Mouse (Mus musculus): Measurements from ENCODE around the gene Nudt5. TPM values are rescaled to one million over a fixed set of nuclear protein-coding genes. Genes with fewer than 3 reads are reported as not detected.
"Not testable (repeated sequence)": the region's sequence is repeated elsewhere in the genome, so short reads cannot be mapped to it uniquely, and the experiment has no call there.

Nudt5 gene
- 12.9 to 17.9 TPM (median 14.7 TPM) in 3 replicates for total RNA-seq (2017)

- peak; percentile 98 for ATAC-seq (replicated peaks; ENCODE audit: insufficient number of reproducible peaks, low FRiP score, low TSS enrichment, poor library complexity, severe bottlenecking)
Observed at GRCm38 (mm10) chr2:5844873-5845631, at the start of gene Nudt5, which contains the start of gene Cdc123. Gene Nudt5 (plus strand): TSS chr2:5845019. Gene Cdc123 (minus strand): TSS chr2:5845164.

DNA sequence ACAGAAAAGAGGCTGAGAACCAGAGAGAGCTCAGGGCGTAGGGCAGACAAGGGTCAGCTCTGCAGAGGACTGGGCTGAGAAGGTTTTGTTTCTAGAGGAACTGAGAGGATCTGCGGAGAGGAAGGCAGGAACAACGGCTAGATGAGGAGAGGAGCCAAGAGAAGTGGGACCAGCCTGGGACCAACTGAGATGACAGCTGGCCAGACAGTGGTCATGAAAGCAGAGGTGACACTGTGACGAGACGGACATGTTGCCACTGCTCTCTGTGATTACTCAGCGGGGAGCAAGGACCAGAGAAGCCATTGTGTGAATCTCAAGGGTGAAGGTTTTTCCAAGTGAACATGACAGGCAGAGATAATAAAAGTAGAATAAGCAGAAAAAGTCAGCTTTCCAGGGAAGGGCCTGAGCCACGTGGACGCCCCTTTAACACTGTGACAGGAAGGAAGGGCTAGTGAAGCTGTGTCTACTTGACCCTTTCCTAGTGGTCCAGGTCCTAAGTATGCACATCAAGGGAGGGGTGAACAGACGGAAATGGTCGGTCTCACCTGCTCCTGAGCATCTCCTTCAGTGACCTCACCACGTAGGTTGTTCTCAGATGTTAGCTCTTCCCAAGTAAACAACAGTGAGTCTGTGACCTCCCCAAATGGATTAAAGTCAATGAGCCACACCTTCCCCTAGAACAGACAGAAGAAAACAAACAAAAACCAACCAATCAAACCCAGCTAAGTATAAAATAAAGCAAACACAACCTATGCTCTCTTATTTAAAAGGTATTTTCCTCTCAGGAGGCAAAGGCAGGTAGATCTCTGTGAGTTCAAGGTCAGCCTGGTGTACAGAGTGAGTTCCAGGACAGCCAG, 46.8 kb upstream of the Nudt5 start:
- no peak for ATAC-seq (replicated peaks; ENCODE audit: insufficient number of reproducible peaks, low FRiP score, low TSS enrichment, poor library complexity, severe bottlenecking)

DNA sequence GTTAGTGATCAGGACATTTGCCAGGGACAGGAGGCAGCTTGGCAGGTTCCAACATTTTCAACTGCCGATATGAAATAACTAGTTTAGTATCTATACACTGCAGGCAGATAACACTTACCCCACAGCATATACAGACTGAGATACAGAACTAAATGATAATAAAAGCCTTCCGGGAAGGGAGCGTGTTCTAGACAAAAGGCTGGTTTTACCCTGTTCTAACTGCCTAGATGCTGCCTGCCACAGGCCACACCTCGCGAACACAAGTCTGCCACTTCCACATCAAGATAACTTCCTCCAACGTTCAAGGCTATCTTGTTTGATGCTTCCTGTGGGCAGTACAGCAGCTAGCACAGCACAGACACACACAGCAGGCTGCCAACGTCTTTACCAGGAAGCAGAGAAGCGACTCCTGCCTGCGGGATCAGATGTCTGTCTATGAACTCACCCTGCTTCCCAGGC, 43.6 kb upstream of the Nudt5 start:
- peak; percentile 84 for ATAC-seq (replicated peaks; ENCODE audit: insufficient number of reproducible peaks, low FRiP score, low TSS enrichment, poor library complexity, severe bottlenecking)

- ATAC-seq (replicated peaks; ENCODE audit: insufficient number of reproducible peaks, low FRiP score, low TSS enrichment, poor library complexity, severe bottlenecking): no peak
Observed at GRCm38 (mm10) chr2:5801927-5802590, 42.8 kb upstream of the Nudt5 start.

DNA sequence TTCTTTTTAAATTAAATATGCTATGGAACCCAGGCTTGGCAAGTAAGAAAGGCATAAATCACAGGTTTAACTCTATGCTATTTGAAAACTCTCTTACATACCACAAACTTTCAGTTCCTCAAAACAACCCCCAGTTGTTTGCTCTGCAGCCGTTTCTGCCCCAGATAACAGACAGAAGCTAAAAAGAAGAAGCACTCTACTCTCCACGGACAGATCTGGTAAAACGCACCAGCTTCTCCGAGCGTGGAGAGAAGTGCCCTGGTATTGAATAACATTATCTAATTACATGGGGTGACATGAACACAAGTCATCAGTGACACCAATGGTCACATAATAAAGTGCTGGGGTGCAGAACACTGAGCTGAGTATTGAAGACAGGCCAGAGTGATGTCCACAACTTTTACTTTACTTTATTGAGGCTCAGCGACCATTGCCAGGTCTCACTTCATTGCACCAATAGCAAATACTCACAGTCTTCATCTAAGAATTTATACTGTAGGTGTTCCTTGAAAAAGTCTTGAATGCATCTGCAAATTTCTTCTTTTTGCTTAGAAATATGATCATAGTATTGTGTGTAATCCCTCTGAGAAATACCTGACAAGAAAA, 40.3 kb upstream of the Nudt5 start:
- peak; percentile 70 for ATAC-seq (replicated peaks; ENCODE audit: insufficient number of reproducible peaks, low FRiP score, low TSS enrichment, poor library complexity, severe bottlenecking)

- ATAC-seq (replicated peaks; ENCODE audit: insufficient number of reproducible peaks, low FRiP score, low TSS enrichment, poor library complexity, severe bottlenecking): no peak
Observed at GRCm38 (mm10) chr2:5805228-5805627, 39.6 kb upstream of the Nudt5 start.

GRCm38 (mm10) chr2:5806201-5806600, 38.6 kb upstream of the Nudt5 start:
- not testable (repeated sequence) for ATAC-seq (replicated peaks; ENCODE audit: insufficient number of reproducible peaks, low FRiP score, low TSS enrichment, poor library complexity, severe bottlenecking)

- no peak for ATAC-seq (replicated peaks; ENCODE audit: insufficient number of reproducible peaks, low FRiP score, low TSS enrichment, poor library complexity, severe bottlenecking)
Observed at GRCm38 (mm10) chr2:5810036-5810718, 34.6 kb upstream of the Nudt5 start.

DNA sequence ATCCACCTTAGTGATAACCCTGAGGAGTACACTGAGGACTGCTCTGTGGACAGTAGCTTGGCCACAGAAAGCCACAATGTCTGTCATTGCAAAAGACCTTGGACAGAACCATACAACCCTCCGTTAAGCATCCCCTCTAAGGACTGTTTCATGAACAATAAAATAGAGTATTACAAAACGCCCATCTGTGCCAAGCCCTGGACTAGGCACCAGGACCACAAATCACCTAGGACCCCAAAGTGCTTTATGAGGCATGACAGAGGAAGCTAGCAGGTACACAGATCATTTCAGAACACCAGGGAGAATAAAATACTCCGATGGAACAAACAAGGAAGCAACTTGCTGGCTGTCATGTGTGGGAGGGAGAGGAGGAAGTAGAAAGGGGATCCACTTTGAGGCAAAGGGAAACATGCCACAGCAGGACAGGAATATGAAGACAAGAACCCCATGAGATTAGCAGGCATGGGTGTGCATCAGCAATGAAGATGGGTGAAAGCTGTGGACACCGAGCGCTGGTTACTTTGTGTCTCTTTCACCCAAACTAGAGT, 33.5 kb upstream of the Nudt5 start:
- ATAC-seq (replicated peaks; ENCODE audit: insufficient number of reproducible peaks, low FRiP score, low TSS enrichment, poor library complexity, severe bottlenecking): peak; percentile 63; the same call in 1 of the 2 replicates

DNA sequence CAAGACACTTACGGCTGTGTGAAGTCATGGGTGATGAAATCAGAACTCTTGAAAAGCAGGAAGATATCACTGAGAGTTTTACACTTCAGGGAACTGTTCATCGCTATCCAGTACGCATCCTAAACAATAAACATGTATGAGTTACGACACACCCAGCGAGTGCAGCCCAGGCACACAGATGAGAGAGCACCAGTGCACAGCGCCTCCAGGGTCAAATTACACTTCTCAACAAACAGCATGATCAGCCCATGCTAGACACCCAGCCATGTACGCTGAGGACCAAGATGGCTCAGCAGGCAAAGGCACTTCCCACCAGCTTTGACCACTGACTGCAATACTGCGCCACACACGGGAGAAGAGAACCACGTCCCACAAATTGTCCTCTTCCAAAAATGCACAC, 23.6 kb upstream of the Nudt5 start:
- ATAC-seq (replicated peaks; ENCODE audit: insufficient number of reproducible peaks, low FRiP score, low TSS enrichment, poor library complexity, severe bottlenecking): no peak

DNA sequence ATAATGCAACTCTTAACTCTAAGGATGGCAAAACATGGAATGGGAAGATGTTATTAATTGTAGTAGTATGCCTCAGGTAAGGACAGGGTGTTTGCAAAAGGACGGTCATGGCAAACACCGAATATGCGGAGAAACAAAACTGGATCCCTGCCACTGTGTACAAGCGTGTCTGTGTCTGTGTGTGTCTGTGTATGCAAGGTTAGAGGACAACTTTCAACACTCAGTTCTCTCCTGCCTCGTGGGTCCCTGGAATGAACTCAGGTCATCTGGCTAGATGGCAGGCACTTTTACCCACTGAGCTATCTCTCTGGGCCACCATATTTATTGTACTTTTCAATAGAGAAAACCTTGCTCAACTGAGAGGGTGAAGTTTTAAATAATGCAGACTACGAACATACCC, 22.4 kb upstream of the Nudt5 start:
- no peak for ATAC-seq (replicated peaks; ENCODE audit: insufficient number of reproducible peaks, low FRiP score, low TSS enrichment, poor library complexity, severe bottlenecking)

DNA sequence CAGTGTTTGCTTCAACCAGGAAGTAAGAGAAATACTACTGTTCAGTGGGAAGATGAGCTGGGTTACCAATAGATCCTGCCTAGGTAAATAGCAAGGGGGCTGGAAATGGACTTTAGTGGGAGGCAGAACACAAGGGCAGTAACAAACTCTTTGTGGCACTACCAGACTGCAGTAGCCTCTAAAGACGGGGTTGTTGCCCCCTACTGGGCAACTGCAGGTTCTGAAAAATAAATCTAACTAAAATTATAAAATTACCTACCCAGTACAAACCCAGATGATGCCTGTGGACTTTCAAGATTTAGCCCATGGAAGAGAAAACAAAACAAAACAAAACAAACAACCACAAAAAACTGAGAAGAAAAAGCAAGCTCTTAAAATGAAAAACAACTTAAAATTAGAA, 20.6 kb upstream of the Nudt5 start:
- 0 out of 2 replicates have a peak, but pooled peaks have one; percentile 49 for ATAC-seq (replicated peaks; ENCODE audit: insufficient number of reproducible peaks, low FRiP score, low TSS enrichment, poor library complexity, severe bottlenecking)

GRCm38 (mm10) chr2:5824685-5825084, 20.1 kb upstream of the Nudt5 start:
- ATAC-seq (replicated peaks; ENCODE audit: insufficient number of reproducible peaks, low FRiP score, low TSS enrichment, poor library complexity, severe bottlenecking): peak; percentile 76; the same call in 1 of the 2 replicates

DNA sequence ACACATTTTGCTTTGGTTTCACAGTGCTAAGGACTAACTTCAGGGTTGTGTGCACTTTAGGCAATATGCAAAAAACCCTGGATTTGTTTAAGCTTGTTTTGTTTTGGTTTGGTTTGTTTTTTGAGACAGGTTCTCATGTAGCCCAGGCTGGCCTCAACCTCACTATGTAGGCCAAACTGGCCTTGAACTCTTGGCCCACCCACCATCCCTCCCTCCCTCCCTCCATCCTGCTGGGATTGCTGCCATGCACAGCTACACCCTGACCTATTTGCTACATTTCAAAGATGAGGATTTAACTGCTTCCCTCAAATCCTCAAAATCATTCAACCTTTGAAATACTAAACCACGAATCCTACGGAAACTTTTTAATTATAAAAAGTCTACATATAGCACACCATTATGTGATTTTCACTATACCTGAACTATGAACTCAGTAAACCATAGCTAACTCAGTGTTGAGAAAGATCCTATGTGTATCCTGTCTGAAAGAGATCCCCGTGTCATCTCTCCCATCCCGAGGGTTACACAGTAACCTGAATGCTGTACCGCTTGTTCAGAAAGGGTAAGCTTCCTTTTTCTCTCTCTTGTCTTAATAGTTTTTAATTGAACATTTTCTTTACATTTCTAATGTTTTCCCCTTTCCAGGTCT, 19.4 kb upstream of the Nudt5 start:
- ATAC-seq (replicated peaks; ENCODE audit: insufficient number of reproducible peaks, low FRiP score, low TSS enrichment, poor library complexity, severe bottlenecking): no peak

- no peak for ATAC-seq (replicated peaks; ENCODE audit: insufficient number of reproducible peaks, low FRiP score, low TSS enrichment, poor library complexity, severe bottlenecking)
Observed at GRCm38 (mm10) chr2:5840815-5841214, 4.0 kb upstream of the Nudt5 start.

GRCm38 (mm10) chr2:5844181-5844872, 492 bp upstream of the Nudt5 start:
- peak; percentile 3; the same call in 1 of the 2 replicates for ATAC-seq (replicated peaks; ENCODE audit: insufficient number of reproducible peaks, low FRiP score, low TSS enrichment, poor library complexity, severe bottlenecking)

GRCm38 (mm10) chr2:5845826-5846225, 1.0 kb downstream of the Nudt5 start:
- no peak for ATAC-seq (replicated peaks; ENCODE audit: insufficient number of reproducible peaks, low FRiP score, low TSS enrichment, poor library complexity, severe bottlenecking)

All from monocyte, adult 5-6 weeks (primary cell).